Mouse (Mus musculus): ENCODE measurements around the gene Atp10a. TPM values are rescaled to one million over a fixed set of nuclear protein-coding genes. Genes with fewer than 3 reads are reported as not detected.

Atp10a gene
- polyA plus RNA-seq, 1 experiment = 1.5 TPM

DNA sequence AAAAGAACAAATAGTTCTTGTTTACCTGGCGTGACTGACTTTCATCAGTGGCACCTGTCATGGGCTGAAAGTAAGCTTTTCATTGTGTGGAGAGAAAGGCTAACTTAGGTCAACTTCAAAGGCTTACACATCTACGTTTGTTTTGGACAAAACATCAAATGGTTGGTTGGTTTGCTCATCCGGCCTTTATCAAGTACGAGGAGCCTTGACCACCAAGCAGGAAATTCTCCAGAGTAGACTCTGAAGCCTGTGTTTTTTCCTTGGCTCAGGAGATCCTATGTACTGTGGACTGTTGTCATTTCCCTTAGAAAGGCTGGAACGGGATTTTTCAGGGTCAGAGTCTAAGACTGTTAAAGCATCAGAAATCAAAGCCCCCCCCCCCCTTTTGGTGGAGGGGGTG, 90.9 kb downstream of the Atp10a start:
- DNase-seq = no peak
- WGBS = 29% methylated on average over 5 of the region's 5 CpGs

GRCm38 (mm10) chr7:58749904-58750612, 94.1 kb downstream of the Atp10a start:
- H3K27me3 ChIP-seq (replicated peaks; ENCODE audit: control insufficient read depth, insufficient read depth, low read length) = no peaks in the 10 kb centered on the region
- H3K4me3 ChIP-seq (ENCODE audit: insufficient read depth, low read depth, low read length) = no peak overlapping the region
- DNase-seq = no peak
- TF ChIP-seq CTCF (conservative IDR thresholded peaks at IDR 0.05; ENCODE audit: insufficient read depth, insufficient read length, low read depth, low read length) (no peak), POLR2A (IDR thresholded peaks at IDR 0.05; ENCODE audit: low read depth, low read length) (no peak)
- no peaks in the 10 kb centered on the region for H3K36me3 ChIP-seq (ENCODE audit: control insufficient read depth, insufficient read depth, low read length)
- 79% methylated on average over 6 of the region's 6 CpGs for WGBS
- H3K4me1 ChIP-seq (ENCODE audit: control insufficient read depth, insufficient read depth, low read length) = no peaks in the 10 kb centered on the region
- H3K27ac ChIP-seq (ENCODE audit: insufficient read depth, low read depth, low read length) = no peak overlapping the region

More for the DNA sequence above, 90.9 kb downstream of the Atp10a start:
- H3K4me3 ChIP-seq (ENCODE audit: insufficient read depth, low read depth, low read length) = no peak overlapping the region
- no peaks in the 10 kb centered on the region for H3K27me3 ChIP-seq (replicated peaks; ENCODE audit: control insufficient read depth, insufficient read depth, low read length)
- no peaks in the 10 kb centered on the region for H3K36me3 ChIP-seq (ENCODE audit: control insufficient read depth, insufficient read depth, low read length)
- H3K27ac ChIP-seq (ENCODE audit: insufficient read depth, low read depth, low read length) = no peak overlapping the region
- H3K4me1 ChIP-seq (ENCODE audit: control insufficient read depth, insufficient read depth, low read length) = 0 out of 2 replicates have a peak, but pooled peaks cover 2% of the 10 kb centered on the region
- TF ChIP-seq POLR2A (IDR thresholded peaks at IDR 0.05; ENCODE audit: low read depth, low read length) = no peak
- no peak for TF ChIP-seq CTCF (conservative IDR thresholded peaks at IDR 0.05; ENCODE audit: insufficient read depth, insufficient read length, low read depth, low read length)

DNA sequence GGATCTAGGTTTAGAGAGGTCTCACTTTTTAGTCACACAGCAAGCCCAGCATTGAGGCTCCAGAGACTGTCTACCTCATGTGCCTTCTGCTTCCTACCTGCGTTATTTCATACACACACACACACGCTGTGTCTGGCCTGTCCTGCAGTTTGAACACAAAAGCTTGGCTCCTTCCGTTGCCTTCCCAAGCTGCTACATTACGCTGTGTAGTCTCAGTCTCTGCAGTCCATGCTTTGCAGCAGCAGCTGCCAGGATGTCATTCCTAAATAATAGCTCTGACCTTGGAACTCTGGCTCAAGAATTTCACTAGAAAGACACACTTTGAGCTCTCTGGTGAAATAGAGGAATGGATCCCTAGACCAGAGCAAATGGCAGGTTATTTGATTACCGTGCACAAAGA, 96.1 kb downstream of the Atp10a start:
- DNase-seq = peak; percentile 12
- Histone ChIP-seq H3K36me3 (ENCODE audit: control insufficient read depth, insufficient read depth, low read length) (no peaks in the 10 kb centered on the region), H3K27me3 (replicated peaks; ENCODE audit: control insufficient read depth, insufficient read depth, low read length) (no peaks in the 10 kb centered on the region), H3K27ac (ENCODE audit: insufficient read depth, low read depth, low read length) (no peak overlapping the region), H3K4me1 (ENCODE audit: control insufficient read depth, insufficient read depth, low read length) (no peaks in the 10 kb centered on the region), H3K4me3 (ENCODE audit: insufficient read depth, low read depth, low read length) (no peak overlapping the region)
- TF ChIP-seq CTCF (conservative IDR thresholded peaks at IDR 0.05; ENCODE audit: insufficient read depth, insufficient read length, low read depth, low read length) (no peak), POLR2A (IDR thresholded peaks at IDR 0.05; ENCODE audit: low read depth, low read length) (no peak)
- WGBS = 45% methylated on average over 5 of the region's 5 CpGs

- TF ChIP-seq POLR2A (IDR thresholded peaks at IDR 0.05; ENCODE audit: low read depth, low read length) (no peak), CTCF (conservative IDR thresholded peaks at IDR 0.05; ENCODE audit: insufficient read depth, insufficient read length, low read depth, low read length) (no peak)
- no peaks in the 10 kb centered on the region for H3K36me3 ChIP-seq (ENCODE audit: control insufficient read depth, insufficient read depth, low read length)
- WGBS = 90% methylated on average over 1 of the region's 1 CpGs
- no peaks in the 10 kb centered on the region for H3K4me1 ChIP-seq (ENCODE audit: control insufficient read depth, insufficient read depth, low read length)
- no peaks in the 10 kb centered on the region for H3K27me3 ChIP-seq (replicated peaks; ENCODE audit: control insufficient read depth, insufficient read depth, low read length)
- no peak overlapping the region for H3K4me3 ChIP-seq (ENCODE audit: insufficient read depth, low read depth, low read length)
- no peak for DNase-seq
- no peak overlapping the region for H3K27ac ChIP-seq (ENCODE audit: insufficient read depth, low read depth, low read length)
Measured at GRCm38 (mm10) chr7:58754076-58754475, 98.1 kb downstream of the Atp10a start.

DNA sequence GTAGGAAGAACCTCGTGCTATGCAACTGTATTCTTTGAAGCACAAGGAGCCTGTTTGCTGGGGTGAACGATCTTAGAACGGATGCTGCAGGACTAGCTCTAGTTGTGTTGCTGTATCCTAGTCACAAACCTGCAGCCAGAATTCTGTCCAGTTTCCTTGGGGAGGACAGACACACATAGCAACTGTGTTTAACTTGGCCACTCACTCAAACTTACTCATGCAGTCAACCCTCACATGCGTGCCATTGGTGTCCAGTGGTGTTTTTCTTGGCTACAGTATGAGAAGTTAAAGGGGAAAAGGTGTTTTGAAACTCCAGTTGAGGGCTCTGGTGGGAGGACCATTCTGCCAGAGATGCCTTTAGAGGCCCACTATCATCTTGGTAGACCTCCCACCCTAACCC, 98.6 kb downstream of the Atp10a start:
- Histone ChIP-seq H3K27ac (ENCODE audit: insufficient read depth, low read depth, low read length) (no peak overlapping the region), H3K27me3 (replicated peaks; ENCODE audit: control insufficient read depth, insufficient read depth, low read length) (no peaks in the 10 kb centered on the region), H3K36me3 (ENCODE audit: control insufficient read depth, insufficient read depth, low read length) (no peaks in the 10 kb centered on the region), H3K4me1 (ENCODE audit: control insufficient read depth, insufficient read depth, low read length) (no peaks in the 10 kb centered on the region), H3K4me3 (ENCODE audit: insufficient read depth, low read depth, low read length) (no peak overlapping the region)
- 67% methylated on average over 4 of the region's 4 CpGs for WGBS
- DNase-seq = peak; percentile 35
- TF ChIP-seq POLR2A (IDR thresholded peaks at IDR 0.05; ENCODE audit: low read depth, low read length) (no peak), CTCF (conservative IDR thresholded peaks at IDR 0.05; ENCODE audit: insufficient read depth, insufficient read length, low read depth, low read length) (no peak)

- TF ChIP-seq CTCF (conservative IDR thresholded peaks at IDR 0.05; ENCODE audit: insufficient read depth, insufficient read length, low read depth, low read length) = no peak
- no peak for TF ChIP-seq POLR2A (IDR thresholded peaks at IDR 0.05; ENCODE audit: low read depth, low read length)
- no peaks in the 10 kb centered on the region for H3K4me1 ChIP-seq (ENCODE audit: control insufficient read depth, insufficient read depth, low read length)
- no peak for DNase-seq
Measured at GRCm38 (mm10) chr7:58755083-58755482, 99.1 kb downstream of the Atp10a start.

DNA sequence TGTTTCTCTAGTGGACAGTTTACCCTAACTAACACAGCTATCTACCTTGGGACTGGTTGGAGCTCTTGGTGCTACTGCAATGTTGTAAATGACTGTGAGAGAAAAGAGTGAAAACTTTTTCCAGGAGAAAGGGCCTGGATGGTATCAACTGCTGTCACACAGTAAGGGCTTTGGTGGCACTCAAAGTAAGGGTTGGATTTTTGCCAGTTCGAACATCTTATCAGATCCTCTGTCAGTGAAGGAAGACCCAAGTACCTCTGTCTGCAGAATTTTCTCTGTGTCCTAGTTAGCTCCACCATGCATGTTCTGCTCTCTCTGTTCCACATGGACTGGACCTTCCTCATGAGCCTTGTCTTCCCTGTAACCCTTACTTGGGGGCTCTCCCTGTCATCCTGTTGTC, 99.9 kb downstream of the Atp10a start:
- Histone ChIP-seq H3K4me3 (ENCODE audit: insufficient read depth, low read depth, low read length) (no peak overlapping the region), H3K27me3 (replicated peaks; ENCODE audit: control insufficient read depth, insufficient read depth, low read length) (no peaks in the 10 kb centered on the region), H3K36me3 (ENCODE audit: control insufficient read depth, insufficient read depth, low read length) (no peaks in the 10 kb centered on the region), H3K4me1 (ENCODE audit: control insufficient read depth, insufficient read depth, low read length) (no peaks in the 10 kb centered on the region), H3K27ac (ENCODE audit: insufficient read depth, low read depth, low read length) (no peak overlapping the region)
- TF ChIP-seq CTCF (conservative IDR thresholded peaks at IDR 0.05; ENCODE audit: insufficient read depth, insufficient read length, low read depth, low read length) (no peak), POLR2A (IDR thresholded peaks at IDR 0.05; ENCODE audit: low read depth, low read length) (no peak)
- 94% methylated on average over 1 of the region's 1 CpGs for WGBS
- DNase-seq = no peak

More at GRCm38 (mm10) chr7:58755083-58755482, 99.1 kb downstream of the Atp10a start:
- Histone ChIP-seq H3K27ac (ENCODE audit: insufficient read depth, low read depth, low read length) (no peak overlapping the region), H3K27me3 (replicated peaks; ENCODE audit: control insufficient read depth, insufficient read depth, low read length) (no peaks in the 10 kb centered on the region), H3K36me3 (ENCODE audit: control insufficient read depth, insufficient read depth, low read length) (no peaks in the 10 kb centered on the region), H3K4me3 (ENCODE audit: insufficient read depth, low read depth, low read length) (no peak overlapping the region)
